Mouse (Mus musculus): ENCODE measurements at regions not wholly inside any gene's neighbourhood (a gene's known extent, or its start where the extent isn't known, plus 50 kb on each side); places are given as distances from the start of the nearest gene placed in this dataset.
A peak's percentile ranks its signal among the peaks of the same experiment; 100 is the strongest.

DNA sequence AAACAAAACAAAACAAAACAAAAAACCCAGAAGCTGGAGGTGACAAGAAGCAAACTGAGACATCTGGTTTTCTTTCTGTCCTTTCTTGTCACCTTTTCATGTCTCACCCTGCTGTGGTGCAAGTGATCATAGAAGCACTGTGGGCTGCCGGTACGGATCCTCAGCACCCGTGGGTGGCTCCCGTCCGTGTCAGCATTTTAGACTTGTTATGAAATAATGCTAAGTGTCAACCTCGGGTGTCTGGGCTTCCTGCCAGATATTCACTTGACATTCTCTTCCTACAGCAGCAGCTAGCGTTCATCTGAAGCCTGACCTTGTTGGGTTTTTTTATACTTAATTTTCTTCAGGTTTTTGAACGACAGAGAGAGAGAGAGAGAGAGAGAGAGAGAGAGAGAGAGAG, 404.7 kb downstream of the Pla2g4a start:
- DNase-seq: peak; percentile 31 to 49

DNA sequence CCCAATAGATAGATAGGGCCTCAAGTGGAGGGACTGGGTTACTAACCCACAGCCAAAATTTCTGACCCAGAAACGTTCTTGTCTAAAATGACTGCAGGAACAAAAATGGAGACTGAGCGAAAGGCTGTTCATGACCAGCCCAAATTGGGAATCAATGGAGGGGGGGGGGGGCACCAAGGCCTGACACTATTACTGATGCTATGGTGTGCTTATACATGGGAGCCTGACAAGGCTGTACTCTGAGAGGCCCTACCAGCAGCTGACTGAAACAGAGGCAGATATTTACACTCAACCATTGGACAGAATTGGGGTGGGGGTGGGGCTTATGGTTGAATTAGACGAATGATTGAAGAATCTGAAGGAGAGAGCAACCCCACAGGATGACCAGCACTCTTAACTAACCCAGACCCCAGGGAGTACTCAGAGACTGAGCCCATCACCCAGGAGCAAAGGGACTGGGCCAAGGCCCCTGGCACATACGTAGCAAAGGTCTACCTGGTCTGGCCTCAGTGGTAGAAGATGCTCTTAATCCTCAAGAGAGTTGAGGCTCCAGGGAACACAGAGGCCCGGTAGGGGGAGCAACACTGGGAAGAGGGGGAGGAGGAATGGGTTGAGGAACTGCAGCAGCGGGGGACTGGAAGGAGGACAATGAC, 405.6 kb downstream of the Pla2g4a start:
- DNase-seq: no peak

GRCm38 (mm10) chr1:149546076-149546475, 415.0 kb downstream of the Pla2g4a start:
- DNase-seq: no peak

DNA sequence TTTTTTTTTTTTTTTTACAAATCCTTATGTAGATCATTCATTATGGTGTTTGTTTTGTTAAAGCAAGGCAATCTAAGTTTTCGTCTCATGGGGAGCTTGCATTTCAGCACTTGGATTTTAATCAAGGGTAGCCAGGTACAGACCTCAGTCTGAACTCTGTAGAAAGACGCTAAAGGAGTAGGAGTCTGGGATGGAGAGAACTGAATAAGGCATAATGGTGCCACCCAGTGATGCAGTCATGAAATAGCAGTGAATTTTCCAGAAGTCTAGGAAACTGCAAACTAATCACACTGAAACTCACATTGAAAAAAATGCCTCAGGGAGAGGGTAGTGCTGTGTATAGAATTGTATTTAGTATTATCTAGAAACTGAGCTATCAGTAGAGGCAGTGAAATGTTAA, 419.7 kb downstream of the Pla2g4a start:
- peak in 1 of 2 experiments; percentile 4 for DNase-seq

DNA sequence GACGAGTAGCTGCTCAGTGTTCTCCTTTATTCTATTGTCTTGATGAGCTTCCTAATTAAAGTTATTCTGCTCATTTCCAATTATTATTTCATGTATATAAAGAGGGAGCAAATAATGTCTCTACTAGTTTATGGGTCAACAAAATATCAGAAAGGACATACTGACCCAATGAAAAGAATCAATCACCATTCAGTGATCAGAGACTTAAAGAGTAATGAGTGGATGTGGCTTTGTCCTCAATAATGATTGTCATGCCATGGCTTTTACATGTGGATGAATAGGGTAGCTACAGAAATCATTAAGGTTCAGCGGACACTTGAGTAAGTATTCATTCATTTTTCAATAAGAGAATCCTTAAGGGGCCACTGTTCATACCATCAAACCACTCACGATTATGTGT, 427.4 kb downstream of the Pla2g4a start:
- DNase-seq: no peak
